Mouse (Mus musculus): ENCODE data around the gene Efna5. TPM values are rescaled to one million over a fixed set of nuclear protein-coding genes. Genes with fewer than 3 reads are reported as not detected.

Efna5 gene
- total and polyA plus RNA-seq, 3 experiments: 0.04 to 0.23 TPM; not detected in 1

GRCm38 (mm10) chr17:62607304-62607914 is 273.7 kb downstream of the Efna5 start:
- H3K4me1 ChIP-seq (ENCODE audit: control insufficient read depth in 1 of 2, insufficient read depth in 2 of 2): no peaks in the 10 kb centered on the region
- no peak for DNase-seq (ENCODE audit: extremely low read depth)
- H3K4me2 ChIP-seq (ENCODE audit: insufficient read depth, low read depth, poor library complexity, severe bottlenecking): no peak overlapping the region
- no peak overlapping the region for H3K27ac ChIP-seq (ENCODE audit: insufficient read depth, low read depth)
- no peaks in the 10 kb centered on the region for H3K9me3 ChIP-seq (replicated peaks; ENCODE audit: low read length)
- H3K36me3 ChIP-seq (replicated peaks in 1 of 2; ENCODE audit: control insufficient read depth in 1 of 2, insufficient read depth in 1 of 2, low read length in 1 of 2): no peaks in the 10 kb centered on the region
- H3K4me3 ChIP-seq (replicated peaks in 1 of 3; ENCODE audit: low read depth in 2 of 3, low read length in 2 of 3, poor library complexity in 1 of 3): no peak overlapping the region
- dilution Hi-C loops (cut with MboI; ENCODE audit: extremely low pct_ligation_motif_present, extremely low pct_unique_long_range_greater_than_20kb, low sequenced_read_pairs) (no loop called here), in situ Hi-C loops (cut with MboI; ENCODE audit: low pct_ligation_motif_present, low pct_unique_long_range_greater_than_20kb, low sequenced_read_pairs) (no loop called here)
- H3K79me2 ChIP-seq (replicated peaks; ENCODE audit: control insufficient read depth, extremely low read depth, insufficient read depth, poor library complexity, severe bottlenecking): no peaks in the 10 kb centered on the region
- no peak for TF ChIP-seq KAT2A (IDR thresholded peaks at IDR 0.05; ENCODE audit: insufficient replicate concordance, low read length)
- TF ChIP-seq EP300 (IDR thresholded peaks at IDR 0.05; ENCODE audit: low read length): no peak
- no peak for TF ChIP-seq MAZ (IDR thresholded peaks at IDR 0.05; ENCODE audit: low read depth, low read length)
- no peak for TF ChIP-seq MYC (IDR thresholded peaks at IDR 0.05; ENCODE audit: low read depth, low read length)
- no peaks in the 10 kb centered on the region for H3K27me3 ChIP-seq (replicated peaks)
- H3K9ac ChIP-seq (ENCODE audit: insufficient read depth, low read depth): no peak overlapping the region

DNA sequence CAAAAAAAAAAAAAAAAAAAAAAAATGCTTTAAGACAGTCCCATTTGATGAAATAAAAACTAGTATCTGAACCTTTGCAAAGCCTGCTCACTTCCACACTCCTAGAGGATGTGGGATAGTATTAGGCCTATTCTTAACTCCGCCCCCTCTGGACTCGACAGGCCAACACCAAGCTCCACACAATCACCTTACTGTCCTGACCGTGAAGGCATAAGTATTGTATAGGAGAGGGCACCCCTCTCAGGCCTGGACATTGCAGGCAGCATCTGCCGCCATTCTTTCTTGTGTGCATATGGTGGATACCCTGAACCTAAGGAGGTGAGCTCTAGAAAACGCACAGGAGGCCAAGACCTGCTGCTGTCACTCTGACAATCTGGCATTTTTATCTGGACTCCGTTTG is 274.4 kb downstream of the Efna5 start:
- no peak overlapping the region for H3K27ac ChIP-seq (ENCODE audit: insufficient read depth, low read depth)
- DNase-seq (ENCODE audit: extremely low read depth): no peak
- H3K4me1 ChIP-seq (ENCODE audit: control insufficient read depth in 1 of 2, insufficient read depth in 2 of 2): no peaks in the 10 kb centered on the region
- no peaks in the 10 kb centered on the region for H3K79me2 ChIP-seq (replicated peaks; ENCODE audit: control insufficient read depth, extremely low read depth, insufficient read depth, poor library complexity, severe bottlenecking)
- no peak overlapping the region for H3K4me2 ChIP-seq (ENCODE audit: insufficient read depth, low read depth, poor library complexity, severe bottlenecking)
- no peaks in the 10 kb centered on the region for H3K9me3 ChIP-seq (replicated peaks; ENCODE audit: low read length)
- H3K36me3 ChIP-seq (replicated peaks in 1 of 2; ENCODE audit: control insufficient read depth in 1 of 2, insufficient read depth in 1 of 2, low read length in 1 of 2): no peaks in the 10 kb centered on the region
- H3K9ac ChIP-seq (ENCODE audit: insufficient read depth, low read depth): no peak overlapping the region
- dilution Hi-C loops (cut with MboI; ENCODE audit: extremely low pct_ligation_motif_present, extremely low pct_unique_long_range_greater_than_20kb, low sequenced_read_pairs) (no loop called here), in situ Hi-C loops (cut with MboI; ENCODE audit: low pct_ligation_motif_present, low pct_unique_long_range_greater_than_20kb, low sequenced_read_pairs) (no loop called here)
- TF ChIP-seq TCF12 (IDR thresholded peaks at IDR 0.05; ENCODE audit: low read depth, low read length): no peak
- H3K4me3 ChIP-seq (replicated peaks in 1 of 3; ENCODE audit: low read depth in 2 of 3, low read length in 2 of 3, poor library complexity in 1 of 3): no peak overlapping the region
- no peaks in the 10 kb centered on the region for H3K27me3 ChIP-seq (replicated peaks)

- H3K4me2 ChIP-seq (ENCODE audit: insufficient read depth, low read depth, poor library complexity, severe bottlenecking): no peak overlapping the region
- H3K79me2 ChIP-seq (replicated peaks; ENCODE audit: control insufficient read depth, extremely low read depth, insufficient read depth, poor library complexity, severe bottlenecking): no peaks in the 10 kb centered on the region
- H3K9me3 ChIP-seq (replicated peaks; ENCODE audit: low read length): no peaks in the 10 kb centered on the region
- in situ Hi-C loops (cut with MboI; ENCODE audit: low pct_ligation_motif_present, low pct_unique_long_range_greater_than_20kb, low sequenced_read_pairs) (no loop called here), dilution Hi-C loops (cut with MboI; ENCODE audit: extremely low pct_ligation_motif_present, extremely low pct_unique_long_range_greater_than_20kb, low sequenced_read_pairs) (no loop called here)
- H3K36me3 ChIP-seq (replicated peaks in 1 of 2; ENCODE audit: control insufficient read depth in 1 of 2, insufficient read depth in 1 of 2, low read length in 1 of 2): no peaks in the 10 kb centered on the region
- TF ChIP-seq ETS1 (conservative IDR thresholded peaks at IDR 0.05; ENCODE audit: low read depth, low read length): no peak
- DNase-seq (ENCODE audit: extremely low read depth): no peak
- no peak overlapping the region for H3K4me3 ChIP-seq (replicated peaks in 1 of 3; ENCODE audit: low read depth in 2 of 3, low read length in 2 of 3, poor library complexity in 1 of 3)
- no peak overlapping the region for H3K9ac ChIP-seq (ENCODE audit: insufficient read depth, low read depth)
- H3K27me3 ChIP-seq (replicated peaks): no peaks in the 10 kb centered on the region
- H3K4me1 ChIP-seq (ENCODE audit: control insufficient read depth in 1 of 2, insufficient read depth in 2 of 2): no peaks in the 10 kb centered on the region
- H3K27ac ChIP-seq (ENCODE audit: insufficient read depth, low read depth): no peak overlapping the region
Observed at GRCm38 (mm10) chr17:62604309-62604708, 276.8 kb downstream of the Efna5 start.

- Histone ChIP-seq H3K4me2 (ENCODE audit: insufficient read depth, low read depth, poor library complexity, severe bottlenecking) (no peak overlapping the region), H3K9ac (ENCODE audit: insufficient read depth, low read depth) (no peak overlapping the region), H3K4me1 (ENCODE audit: control insufficient read depth in 1 of 2, insufficient read depth in 2 of 2) (no peaks in the 10 kb centered on the region), H3K79me2 (replicated peaks; ENCODE audit: control insufficient read depth, extremely low read depth, insufficient read depth, poor library complexity, severe bottlenecking) (no peaks in the 10 kb centered on the region), H3K4me3 (replicated peaks in 1 of 3; ENCODE audit: low read depth in 2 of 3, low read length in 2 of 3, poor library complexity in 1 of 3) (no peak overlapping the region), H3K9me3 (replicated peaks; ENCODE audit: low read length) (no peaks in the 10 kb centered on the region), H3K36me3 (replicated peaks in 1 of 2; ENCODE audit: control insufficient read depth in 1 of 2, insufficient read depth in 1 of 2, low read length in 1 of 2) (no peaks in the 10 kb centered on the region), H3K27ac (ENCODE audit: insufficient read depth, low read depth) (no peak overlapping the region), H3K27me3 (replicated peaks) (no peaks in the 10 kb centered on the region)
- dilution Hi-C loops (cut with MboI; ENCODE audit: extremely low pct_ligation_motif_present, extremely low pct_unique_long_range_greater_than_20kb, low sequenced_read_pairs) (no loop called here), in situ Hi-C loops (cut with MboI; ENCODE audit: low pct_ligation_motif_present, low pct_unique_long_range_greater_than_20kb, low sequenced_read_pairs) (no loop called here)
- DNase-seq (ENCODE audit: extremely low read depth): no peak
- TF ChIP-seq USF1 (IDR thresholded peaks at IDR 0.05; ENCODE audit: low read depth, low read length): no peak
- no peak for TF ChIP-seq TCF12 (IDR thresholded peaks at IDR 0.05; ENCODE audit: low read depth, low read length)
- TF ChIP-seq POLR2A (IDR thresholded peaks at IDR 0.05; ENCODE audit: low read depth, low read length): no peak
- no peak for TF ChIP-seq UBTF (IDR thresholded peaks at IDR 0.05; ENCODE audit: low read depth, low read length)
- TF ChIP-seq TBP (conservative IDR thresholded peaks at IDR 0.05; ENCODE audit: low read depth, low read length): no peak
- TF ChIP-seq JUN (IDR thresholded peaks at IDR 0.05; ENCODE audit: insufficient read depth, low read depth, low read length): no peak
- TF ChIP-seq MXI1 (IDR thresholded peaks at IDR 0.05; ENCODE audit: low read depth, low read length): no peak
- no peak for TF ChIP-seq USF2 (conservative IDR thresholded peaks at IDR 0.05; ENCODE audit: low read depth, low read length)
- no peak for TF ChIP-seq RAD21 (IDR thresholded peaks at IDR 0.05; ENCODE audit: low read depth, low read length)
- no peak for TF ChIP-seq HCFC1 (IDR thresholded peaks at IDR 0.05; ENCODE audit: low read depth, low read length)
- no peak for TF ChIP-seq CTCF (conservative IDR thresholded peaks at IDR 0.05 in 1 of 2, IDR thresholded peaks at IDR 0.05 in 1 of 2; ENCODE audit: low read depth in 2 of 2, low read length in 2 of 2)
- no peak for TF ChIP-seq JUND (conservative IDR thresholded peaks at IDR 0.05; ENCODE audit: low read depth, low read length)
- TF ChIP-seq MAFK (IDR thresholded peaks at IDR 0.05; ENCODE audit: insufficient replicate concordance, low read length): no peak
- no peak for TF ChIP-seq SMC3 (IDR thresholded peaks at IDR 0.05; ENCODE audit: low read depth, low read length)
- no peak for TF ChIP-seq MYC (IDR thresholded peaks at IDR 0.05; ENCODE audit: low read depth, low read length)
- no peak for TF ChIP-seq PAX5 (IDR thresholded peaks at IDR 0.05; ENCODE audit: low read length)
Observed at GRCm38 (mm10) chr17:62603604-62604003, 277.5 kb downstream of the Efna5 start.

Measured in CH12.LX (cell line).